Mouse (Mus musculus) heart, embryonic 16.5 days (tissue): ENCODE measurements at regions not wholly inside any gene's neighbourhood (a gene's known extent, or its start where the extent isn't known, plus 50 kb on each side); places are given as distances from the start of the nearest gene placed in this dataset.
A peak's percentile ranks its signal among the peaks of the same experiment; 100 is the strongest.

Source experiments
- ATAC-seq: fragments of 200-750 bp; cut with Nextera tagmentation; replicated peaks from 2 replicates; pipeline ENCODE4 v1.8.0; 2017; ENCODE audit warnings: moderate number of reproducible peaks; ENCODE audit not compliant: insufficient read depth, low FRiP score; ENCODE audit errors: extremely low read depth
- H3K27ac ChIP-seq: fragments of 300-500 bp; sonication (generic); 2 replicates; pipeline ENCODE4 v1.5.1; 2014; ENCODE audit warnings: mild to moderate bottlenecking, low read length, control low read depth, moderate library complexity
- H3K27me3 ChIP-seq: fragments of 300-500 bp; sonication (generic); 2 replicates; pipeline ENCODE4 v1.6.1; 2014; ENCODE audit warnings: low read length, mixed read lengths; ENCODE audit not compliant: control insufficient read depth, insufficient read depth
- H3K36me3 ChIP-seq: fragments of 300-500 bp; sonication (generic); 2 replicates; pipeline ENCODE4 v1.6.1; 2014; ENCODE audit not compliant: control insufficient read depth, insufficient read depth
- H3K4me1 ChIP-seq: fragments of 300-500 bp; sonication (generic); 2 replicates; pipeline ENCODE4 v1.6.1; 2014; ENCODE audit warnings: low read length, mixed read lengths; ENCODE audit not compliant: control insufficient read depth, insufficient read depth
- H3K4me2 ChIP-seq: fragments of 300-500 bp; sonication (generic); 2 replicates; pipeline ENCODE4 v1.6.1; 2014; ENCODE audit warnings: low read depth, mild to moderate bottlenecking, control low read depth, low read length
- H3K4me3 ChIP-seq: fragments of 300-500 bp; sonication (generic); 2 replicates; pipeline ENCODE4 v1.5.1; 2014; ENCODE audit warnings: mild to moderate bottlenecking, control low read depth, low read length
- H3K9ac ChIP-seq: fragments of 300-500 bp; sonication (generic); 2 replicates; pipeline ENCODE4 v1.6.1; 2014; ENCODE audit warnings: low read length, control low read depth
- H3K9me3 ChIP-seq: fragments of 300-500 bp; sonication (generic); replicated peaks from 2 replicates; pipeline ENCODE4 v1.6.1; 2016; ENCODE audit warnings: low read length; ENCODE audit not compliant: control insufficient read depth
- WGBS: fragments of 180-500 bp; shearing (Covaris S2); extraction: QIAGEN DNeasy Blood & Tissue Kit; methylation state at CpG from one replicate; pipeline ENCODE4 v1.1.7; 2014; 5-methylcytosine and 5-hydroxymethylcytosine counted together

DNA sequence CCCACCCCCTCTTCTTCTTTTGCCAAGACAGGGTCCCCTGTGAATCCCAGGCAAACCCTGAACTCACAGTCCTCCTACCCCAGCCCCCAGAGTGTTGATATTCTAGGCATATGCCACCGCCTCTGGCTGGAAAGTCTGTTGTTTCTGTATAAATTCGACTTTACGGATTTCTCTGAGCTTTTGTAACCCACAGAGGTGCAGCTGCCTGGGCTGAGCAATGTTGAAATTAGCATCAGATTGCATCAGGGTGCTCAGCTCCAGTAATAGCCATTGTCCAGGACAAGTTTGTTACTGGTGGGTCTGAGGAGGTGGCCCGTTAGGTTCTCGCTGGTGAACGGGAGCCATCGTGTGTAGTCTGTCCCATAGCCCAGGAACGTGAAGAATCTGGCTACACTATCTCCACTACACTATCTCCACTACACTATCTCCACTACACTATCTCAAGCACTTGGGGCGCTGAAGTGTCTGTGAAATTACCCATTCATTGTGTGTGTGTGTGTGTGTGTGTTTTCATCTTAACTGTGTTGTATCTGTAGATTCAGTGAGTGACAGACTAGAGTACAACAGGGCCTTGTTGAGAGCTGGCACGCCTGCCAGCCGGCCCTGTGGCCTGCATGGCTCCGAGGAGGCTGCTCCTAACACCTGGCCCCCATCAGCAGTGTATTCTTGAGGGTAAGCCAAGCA is 92.4 kb upstream of the Hnrnpk start:
- Histone ChIP-seq H3K36me3 (no peaks in the 10 kb centered on the region), H3K9me3 (no peaks in the 10 kb centered on the region), H3K27me3 (peaks cover 6% of the 10 kb centered on the region; the same call in 1 of the 2 replicates), H3K9ac (no peak overlapping the region), H3K4me2 (peak overlapping the region; percentile 41), H3K4me1 (peaks cover 31% of the 10 kb centered on the region), H3K27ac (peak overlapping the region; percentile 75), H3K4me3 (no peak overlapping the region)
- ATAC-seq, result peak; percentile 91
- WGBS, result 35% methylated on average over 12 of the region's 12 CpGs

DNA sequence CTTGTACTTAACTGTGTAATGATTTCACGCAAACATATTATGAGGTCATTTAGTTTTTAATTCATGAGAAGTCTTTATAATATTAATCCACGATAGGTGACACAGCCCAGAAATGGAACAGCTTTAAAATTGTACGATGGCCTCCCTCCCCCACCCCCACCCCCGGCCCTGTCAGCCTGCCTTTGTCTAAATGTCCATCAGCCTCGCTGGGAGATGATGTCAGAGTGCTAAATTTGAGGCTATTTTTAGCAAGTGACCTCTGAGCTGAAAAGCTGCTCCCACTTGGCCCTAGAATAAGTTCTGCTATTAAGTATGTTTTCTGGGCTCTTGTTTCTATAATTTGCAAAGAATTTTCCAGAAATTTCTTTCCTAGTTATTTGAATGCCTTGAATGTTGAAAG is 91.6 kb upstream of the Hnrnpk start:
- peaks cover 31% of the 10 kb centered on the region for H3K4me1 ChIP-seq

DNA sequence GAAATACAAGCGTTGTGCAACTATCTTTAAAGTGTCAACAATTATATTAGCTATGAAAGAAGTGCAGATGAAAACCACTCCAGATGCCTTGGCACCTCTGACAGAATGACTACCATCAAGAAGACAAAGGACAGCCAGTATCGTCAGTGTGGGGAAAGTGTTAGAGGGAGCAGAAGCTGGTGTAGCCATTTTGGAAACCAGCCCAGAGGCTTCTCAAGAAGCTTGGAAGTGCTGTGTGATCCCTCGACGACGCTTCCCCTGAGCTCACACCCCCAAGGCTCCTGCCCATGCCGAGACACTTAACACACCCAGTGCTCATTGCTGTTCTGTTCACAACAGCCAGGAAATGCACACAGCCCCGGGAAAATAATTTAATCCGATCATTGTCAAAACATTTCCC is 87.7 kb upstream of the Hnrnpk start:
- H3K36me3 ChIP-seq, result no peaks in the 10 kb centered on the region
- peak overlapping the region; percentile 5; the same call in 1 of the 2 replicates for H3K4me2 ChIP-seq
- no peak overlapping the region; the same call in 1 of the 2 replicates for H3K9ac ChIP-seq
- no peak overlapping the region for H3K4me3 ChIP-seq
- H3K4me1 ChIP-seq, result peaks cover 12% of the 10 kb centered on the region
- H3K27ac ChIP-seq, result no peak overlapping the region
- no peaks in the 10 kb centered on the region for H3K27me3 ChIP-seq
- H3K9me3 ChIP-seq, result no peaks in the 10 kb centered on the region
- ATAC-seq, result no peak
- 26% methylated on average over 8 of the region's 8 CpGs for WGBS

More for the DNA sequence above, 91.6 kb upstream of the Hnrnpk start:
- no peak overlapping the region for H3K9ac ChIP-seq
- 31% methylated on average over 5 of the region's 5 CpGs for WGBS
- no peak overlapping the region for H3K4me3 ChIP-seq
- ATAC-seq, result no peak
- no peaks in the 10 kb centered on the region for H3K27me3 ChIP-seq
- 0 out of 2 replicates have a peak overlapping the region, but pooled peaks have one; percentile 4 for H3K4me2 ChIP-seq
- H3K36me3 ChIP-seq, result no peaks in the 10 kb centered on the region
- H3K27ac ChIP-seq, result peak overlapping the region; percentile 75
- no peaks in the 10 kb centered on the region for H3K9me3 ChIP-seq

DNA sequence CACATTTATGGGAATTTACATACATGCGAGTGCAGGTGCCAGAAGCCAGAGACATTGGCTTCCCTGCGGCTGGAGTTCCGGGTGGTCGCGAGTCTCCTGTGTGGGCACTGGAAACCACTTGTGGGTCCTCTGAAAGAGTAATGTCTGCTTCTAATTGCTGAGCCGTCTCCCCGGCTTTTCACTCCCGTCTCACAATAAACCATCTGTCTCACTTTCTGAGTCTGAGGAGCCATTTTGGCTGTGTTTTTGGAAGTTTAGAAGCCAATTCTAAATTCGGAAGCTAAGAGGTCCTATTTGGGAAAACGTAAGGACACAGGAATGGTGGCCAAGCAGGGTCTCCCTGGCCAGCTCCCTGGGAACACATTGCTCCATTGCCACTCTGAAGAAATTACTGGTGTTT is 81.9 kb upstream of the Hnrnpk start:
- ATAC-seq, result no peak
- 84% methylated on average over 10 of the region's 10 CpGs for WGBS
- no peak overlapping the region for H3K9ac ChIP-seq
- no peaks in the 10 kb centered on the region for H3K9me3 ChIP-seq
- H3K4me3 ChIP-seq, result no peak overlapping the region
- H3K4me2 ChIP-seq, result no peak overlapping the region
- no peaks in the 10 kb centered on the region for H3K36me3 ChIP-seq
- peaks cover 9% of the 10 kb centered on the region for H3K4me1 ChIP-seq
- H3K27ac ChIP-seq, result no peak overlapping the region
- no peaks in the 10 kb centered on the region for H3K27me3 ChIP-seq

DNA sequence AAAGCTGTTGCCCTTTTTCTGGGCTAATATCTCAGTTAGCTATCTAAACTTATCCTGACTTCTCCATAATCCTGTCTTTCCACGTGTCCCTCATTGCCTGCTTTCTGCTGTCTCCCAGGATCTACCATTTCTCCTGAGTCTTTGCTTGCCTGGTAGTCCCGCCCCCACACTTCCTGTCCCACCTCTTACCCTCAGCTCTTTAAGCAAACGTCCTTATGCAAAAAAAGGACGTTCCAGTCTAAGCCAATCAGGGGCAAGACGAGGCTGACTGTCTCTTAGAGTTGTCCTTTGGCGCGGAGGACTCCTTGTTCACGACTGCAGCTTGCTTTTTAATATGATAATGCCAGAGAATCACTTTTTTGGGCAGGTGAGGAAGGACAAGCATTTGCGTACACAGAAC is 79.6 kb upstream of the Hnrnpk start:
- 67% methylated on average over 9 of the region's 9 CpGs for WGBS
- no peaks in the 10 kb centered on the region for H3K9me3 ChIP-seq
- ATAC-seq, result no peak
- no peak overlapping the region for H3K4me2 ChIP-seq
- H3K4me1 ChIP-seq, result peaks cover 9% of the 10 kb centered on the region
- H3K36me3 ChIP-seq, result no peaks in the 10 kb centered on the region
- no peaks in the 10 kb centered on the region for H3K27me3 ChIP-seq
- no peak overlapping the region for H3K4me3 ChIP-seq
- no peak overlapping the region for H3K27ac ChIP-seq
- H3K9ac ChIP-seq, result no peak overlapping the region

DNA sequence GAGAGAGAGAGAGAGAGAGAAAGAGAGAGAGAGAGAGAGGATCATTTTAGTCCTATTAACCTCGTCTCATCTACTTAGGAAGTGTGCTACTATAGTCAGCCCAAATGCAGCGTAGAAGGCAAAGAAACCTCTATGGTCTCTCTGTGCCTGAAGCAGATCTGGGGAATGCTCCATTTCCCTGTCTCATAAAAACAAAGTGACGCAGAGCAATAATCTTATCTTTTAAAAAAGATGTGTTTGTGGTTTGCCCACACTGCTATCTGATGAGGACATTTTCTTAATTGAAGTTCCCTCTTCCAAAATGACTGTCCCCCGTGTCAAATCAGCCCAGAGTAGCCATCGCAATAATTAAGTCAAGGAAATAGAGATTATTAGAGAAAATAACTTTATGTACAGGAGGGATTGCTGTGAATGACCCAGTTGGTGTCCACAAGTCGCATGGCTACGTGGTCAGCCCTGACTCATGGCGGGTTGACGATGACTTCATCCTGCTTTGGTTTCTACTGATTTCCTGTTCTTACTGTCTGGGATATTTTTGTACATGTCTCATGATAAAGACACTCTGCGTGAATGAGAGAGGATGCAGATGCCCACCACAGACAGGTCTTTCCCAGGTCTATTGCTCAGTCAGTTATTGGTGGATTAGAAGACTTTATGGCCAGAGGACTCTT is 77.9 kb upstream of the Hnrnpk start:
- no peaks in the 10 kb centered on the region for H3K9me3 ChIP-seq
- no peaks in the 10 kb centered on the region for H3K36me3 ChIP-seq
- no peak for ATAC-seq
- H3K27ac ChIP-seq, result no peak overlapping the region
- 47% methylated on average over 10 of the region's 10 CpGs for WGBS
- H3K4me1 ChIP-seq, result peaks cover 9% of the 10 kb centered on the region
- H3K27me3 ChIP-seq, result no peaks in the 10 kb centered on the region
- no peak overlapping the region for H3K9ac ChIP-seq
- H3K4me3 ChIP-seq, result no peak overlapping the region
- H3K4me2 ChIP-seq, result no peak overlapping the region

DNA sequence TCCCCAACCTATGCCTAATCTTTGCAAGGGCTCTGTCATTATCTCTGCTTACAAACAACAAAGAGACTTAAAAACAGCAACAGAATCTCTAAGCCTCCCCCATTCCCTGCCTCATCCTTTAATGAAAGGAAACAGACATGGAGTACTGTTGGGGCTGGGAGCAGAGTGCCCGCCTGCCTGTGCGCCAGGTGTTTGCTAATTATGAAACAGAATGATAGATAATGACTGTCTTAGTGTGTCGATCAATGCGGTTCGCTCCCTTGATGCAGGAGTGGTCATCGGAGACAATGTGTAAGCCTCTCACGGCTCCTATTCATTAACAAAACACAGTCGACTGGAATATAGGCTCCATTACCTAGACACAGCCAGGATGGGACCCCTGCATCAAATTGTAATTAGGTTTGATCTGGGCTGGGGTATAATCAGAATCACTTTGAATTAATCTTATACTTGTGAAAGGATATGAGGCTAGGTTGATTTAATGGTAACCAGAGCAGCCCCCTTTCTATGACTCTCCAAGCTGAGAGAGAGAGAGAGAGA is 77.3 kb upstream of the Hnrnpk start:
- H3K9me3 ChIP-seq, result no peaks in the 10 kb centered on the region
- no peaks in the 10 kb centered on the region for H3K27me3 ChIP-seq
- H3K4me3 ChIP-seq, result no peak overlapping the region
- H3K4me1 ChIP-seq, result peaks cover 9% of the 10 kb centered on the region
- no peak overlapping the region for H3K27ac ChIP-seq
- no peaks in the 10 kb centered on the region for H3K36me3 ChIP-seq
- 88% methylated on average over 8 of the region's 8 CpGs for WGBS
- H3K4me2 ChIP-seq, result no peak overlapping the region
- H3K9ac ChIP-seq, result no peak overlapping the region
- no peak for ATAC-seq

DNA sequence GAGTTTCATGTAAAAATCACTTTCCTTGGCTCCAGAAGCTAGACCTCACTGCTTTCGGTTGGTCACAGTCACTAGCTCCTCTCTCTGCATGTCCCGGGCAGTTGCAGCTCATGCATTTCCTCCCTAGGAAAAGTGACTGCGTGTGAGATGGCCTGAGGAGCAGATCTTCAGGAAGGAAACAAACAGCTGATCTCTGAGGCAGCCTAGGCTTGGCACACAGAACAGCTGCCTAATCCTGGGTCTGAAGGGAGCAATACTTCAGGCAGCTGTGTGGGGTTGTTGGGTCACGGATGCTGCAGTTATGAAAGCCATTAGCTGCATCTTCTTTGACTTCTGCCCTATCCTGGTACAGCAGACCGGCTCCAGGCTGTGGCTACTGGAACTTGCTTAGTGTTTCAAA is 75.3 kb upstream of the Hnrnpk start:
- Histone ChIP-seq H3K36me3 (no peaks in the 10 kb centered on the region), H3K27me3 (no peaks in the 10 kb centered on the region), H3K9ac (no peak overlapping the region), H3K4me2 (no peak overlapping the region), H3K4me1 (peaks cover 9% of the 10 kb centered on the region), H3K4me3 (no peak overlapping the region), H3K9me3 (no peaks in the 10 kb centered on the region), H3K27ac (no peak overlapping the region)
- ATAC-seq, result no peak
- 73% methylated on average over 5 of the region's 5 CpGs for WGBS

DNA sequence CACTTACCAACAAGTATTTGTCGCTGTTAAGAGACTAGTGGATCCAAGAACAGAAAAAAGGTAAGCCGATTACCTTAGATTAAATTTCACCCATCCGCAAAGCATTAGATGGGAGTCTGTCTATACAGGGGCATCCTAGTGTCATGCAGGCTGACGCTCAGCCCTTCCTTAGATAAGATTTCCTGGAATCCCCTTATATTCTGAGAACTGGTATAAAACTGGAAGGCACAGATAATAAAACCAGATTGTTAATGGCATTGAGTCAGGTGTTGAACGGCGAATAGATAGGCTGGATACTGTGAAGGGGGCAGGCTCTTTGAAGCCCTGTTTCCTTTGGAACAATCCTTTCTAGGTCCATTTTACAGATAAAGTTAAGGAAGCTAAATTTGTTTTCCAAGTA is 74.1 kb upstream of the Hnrnpk start:
- Histone ChIP-seq H3K4me3 (no peak overlapping the region), H3K4me2 (no peak overlapping the region), H3K4me1 (peaks cover 9% of the 10 kb centered on the region), H3K36me3 (no peaks in the 10 kb centered on the region), H3K27me3 (0 out of 2 replicates have a peak, but pooled peaks cover 3% of the 10 kb centered on the region), H3K9me3 (no peaks in the 10 kb centered on the region), H3K27ac (no peak overlapping the region), H3K9ac (no peak overlapping the region)
- no peak for ATAC-seq
- WGBS, result 85% methylated on average over 6 of the region's 6 CpGs
